Mouse (Mus musculus) hematopoietic stem cell, adult 5-6 weeks (primary cell): ENCODE measurements around the gene Nrxn3. TPM values are rescaled to one million over a fixed set of nuclear protein-coding genes. Genes with fewer than 3 reads are reported as not detected.

Experiments used
- ATAC-seq, 2 experiments: fragments of 125-278 bp in 1 of 2; replicated peaks in 1 of 2; 2 replicates each; pipeline ENCODE4 v1.8.0; 2016 to 2017; ENCODE audit warnings: inconsistent platforms in 2 of 2, mild to moderate bottlenecking in 2 of 2, moderate number of reproducible peaks in 2 of 2, low read depth in 1 of 2, moderate TSS enrichment in 1 of 2; ENCODE audit not compliant: low FRiP score in 2 of 2, poor library complexity in 2 of 2, severe bottlenecking in 2 of 2, insufficient read depth in 1 of 2, low TSS enrichment in 1 of 2
- total RNA-seq: library from RNA; stranded (forward); fragments of 172-1452, 232-1000 nt; gene quantifications from 2 replicates; pipeline ENCODE4 v1.2.3, GENCODE M21; 2017

The Nrxn3 gene
- total RNA-seq, 1 experiment from 2014 or later: not detected

GRCm38 (mm10) chr12:88983688-88984330 is 261.1 kb downstream of the Nrxn3 start:
- ATAC-seq: no peak

DNA sequence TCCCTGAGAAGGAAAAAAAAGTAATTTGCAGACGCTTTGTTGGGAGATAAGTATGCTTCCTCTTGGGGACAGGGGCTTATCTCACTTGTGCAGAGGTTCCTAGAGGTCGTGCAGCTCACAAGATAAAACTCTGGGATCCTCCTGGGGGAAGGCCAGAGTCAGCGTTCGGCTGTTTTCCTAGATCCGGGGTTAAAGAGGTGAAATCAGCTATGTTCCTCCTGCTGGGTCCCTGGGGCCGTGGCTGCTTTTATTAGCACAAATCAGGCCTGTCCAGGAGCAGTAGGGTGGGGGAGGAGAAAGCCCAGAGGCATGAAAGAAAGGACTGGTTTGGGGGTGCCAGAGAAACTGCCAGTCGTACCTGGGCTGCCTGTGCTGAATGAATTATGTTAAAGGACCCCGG is 261.7 kb downstream of the Nrxn3 start:
- ATAC-seq: no peak

DNA sequence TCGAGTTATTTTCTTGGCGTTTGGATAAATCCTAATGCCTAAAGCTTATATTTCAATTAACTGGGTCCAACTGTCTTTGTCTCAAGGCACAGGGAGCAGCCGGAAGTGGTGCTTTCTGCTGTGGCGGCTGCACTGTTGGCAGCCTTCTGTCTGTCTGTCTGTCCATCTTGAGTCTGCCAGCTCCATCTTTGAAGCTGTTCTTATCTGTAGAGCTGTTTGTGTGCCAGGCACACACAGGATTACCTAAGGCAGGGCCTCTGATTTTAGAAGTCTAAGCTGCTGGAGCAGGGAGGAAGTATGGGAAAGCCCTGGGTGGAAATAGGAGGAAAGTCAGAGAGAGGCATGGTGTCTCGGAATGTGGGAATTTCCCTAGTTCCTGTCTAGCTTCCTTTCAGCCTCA is 262.1 kb downstream of the Nrxn3 start:
- no peak for ATAC-seq

DNA sequence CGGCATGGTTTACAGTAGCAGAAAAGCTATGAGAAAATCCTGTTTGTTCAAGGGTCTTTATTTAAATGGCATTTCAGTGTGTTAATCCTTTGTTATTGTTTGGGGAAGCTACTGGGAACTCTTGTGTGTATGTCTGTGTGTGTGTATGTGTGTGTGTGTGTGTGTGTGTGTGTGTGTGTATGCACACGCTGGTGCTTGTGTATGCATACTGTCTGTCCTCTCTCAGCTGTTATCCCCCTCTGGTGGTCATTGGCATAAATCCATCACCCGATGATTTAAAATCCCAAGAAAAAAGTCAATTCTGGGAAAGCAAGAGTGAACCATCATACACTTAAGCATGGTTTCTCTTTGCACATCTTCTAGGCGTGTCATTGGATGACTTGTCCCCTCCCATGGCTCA is 264.4 kb downstream of the Nrxn3 start:
- no peak for ATAC-seq

DNA sequence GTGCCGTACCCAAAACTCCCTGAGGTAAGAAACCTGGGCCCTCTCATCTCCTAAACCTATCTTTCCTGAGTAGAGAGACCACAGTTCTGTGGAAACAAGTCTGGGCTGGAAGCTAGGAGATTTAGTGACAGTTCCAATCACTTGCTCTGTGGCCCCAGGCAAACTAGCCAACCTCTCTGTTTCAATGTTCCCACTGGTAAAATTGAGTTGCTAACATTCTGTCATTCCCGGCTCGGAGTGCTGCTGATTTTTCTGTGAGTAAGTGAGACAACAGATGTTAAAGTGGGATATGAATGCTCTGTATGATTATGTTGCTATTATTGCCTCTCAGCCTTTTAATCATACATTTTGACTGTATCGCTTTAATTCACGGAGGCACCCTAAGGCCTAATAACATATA is 268.1 kb downstream of the Nrxn3 start:
- ATAC-seq: no peak

DNA sequence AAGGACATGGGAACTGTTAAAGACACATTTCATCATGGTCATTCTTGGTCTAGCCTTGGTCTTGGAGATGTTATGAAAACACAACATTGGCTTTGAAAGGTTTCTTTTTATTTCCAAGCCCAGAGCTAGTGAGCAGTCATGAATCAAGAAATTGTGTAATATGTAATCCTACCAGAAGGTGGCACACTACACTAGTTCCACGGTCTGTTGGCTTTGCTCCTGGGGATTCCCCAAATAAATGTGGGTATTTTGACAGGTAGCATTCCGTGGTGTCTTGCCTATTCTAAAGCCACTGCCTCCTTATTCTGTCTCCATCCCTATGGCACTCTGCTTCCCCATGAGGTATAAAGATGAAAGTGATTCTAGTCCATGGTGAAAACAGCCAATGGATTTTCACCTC is 269.5 kb downstream of the Nrxn3 start:
- peak; percentile 53 to 64; a peak in 2 of 4 replicates for ATAC-seq

DNA sequence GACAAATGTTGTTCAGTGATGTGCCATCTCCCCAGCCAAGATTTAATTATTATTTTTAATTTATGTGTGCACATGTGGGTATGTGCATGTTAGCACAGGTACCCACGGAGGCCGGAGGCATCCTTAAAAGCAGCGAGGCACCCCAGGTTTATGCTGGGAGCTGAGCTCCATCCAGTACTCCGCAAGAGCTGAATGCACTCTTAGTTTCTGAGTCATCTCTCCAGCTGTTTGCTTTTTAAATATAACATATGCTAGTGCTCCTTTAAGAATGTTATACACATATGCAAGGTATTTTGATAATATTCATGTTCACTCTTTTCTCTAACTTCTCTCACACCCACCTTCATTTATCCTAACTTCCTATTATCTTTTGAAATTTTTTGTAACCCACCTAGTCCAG is 271.1 kb downstream of the Nrxn3 start:
- no peak for ATAC-seq

- no peak for ATAC-seq
Observed at GRCm38 (mm10) chr12:89016436-89016835, 293.8 kb downstream of the Nrxn3 start.

- no peak for ATAC-seq
Observed at GRCm38 (mm10) chr12:89025180-89025579, 302.5 kb downstream of the Nrxn3 start.

DNA sequence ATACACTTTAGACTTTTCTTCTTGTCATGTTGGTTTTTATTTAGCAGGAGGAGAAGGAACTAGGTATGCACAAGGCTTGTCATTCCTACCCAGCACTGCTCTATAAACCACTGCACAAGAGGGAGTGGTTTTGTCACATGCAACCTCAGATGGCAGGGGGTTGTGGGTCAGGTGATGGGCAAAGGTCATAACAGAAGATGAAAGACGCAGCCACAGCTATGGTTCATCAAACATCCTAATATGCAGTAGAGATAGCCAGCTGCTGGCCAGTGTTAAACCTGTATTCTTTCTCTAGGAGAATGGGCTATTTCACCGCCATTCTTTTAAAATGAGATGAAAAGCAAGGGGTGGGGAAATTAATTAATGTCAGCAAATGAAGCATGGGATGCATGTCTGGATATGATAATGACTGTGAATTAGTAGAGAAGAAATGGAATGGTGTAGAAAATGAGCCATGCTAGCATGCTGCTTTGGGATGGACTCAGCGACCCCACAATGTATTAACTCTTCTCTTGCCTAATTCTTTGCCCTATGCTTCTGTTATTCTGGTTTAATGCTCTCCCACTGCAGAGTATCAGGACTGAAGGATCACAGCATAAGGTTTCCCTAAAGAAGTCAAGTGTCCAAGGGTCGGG is 313.4 kb downstream of the Nrxn3 start:
- no peak for ATAC-seq

DNA sequence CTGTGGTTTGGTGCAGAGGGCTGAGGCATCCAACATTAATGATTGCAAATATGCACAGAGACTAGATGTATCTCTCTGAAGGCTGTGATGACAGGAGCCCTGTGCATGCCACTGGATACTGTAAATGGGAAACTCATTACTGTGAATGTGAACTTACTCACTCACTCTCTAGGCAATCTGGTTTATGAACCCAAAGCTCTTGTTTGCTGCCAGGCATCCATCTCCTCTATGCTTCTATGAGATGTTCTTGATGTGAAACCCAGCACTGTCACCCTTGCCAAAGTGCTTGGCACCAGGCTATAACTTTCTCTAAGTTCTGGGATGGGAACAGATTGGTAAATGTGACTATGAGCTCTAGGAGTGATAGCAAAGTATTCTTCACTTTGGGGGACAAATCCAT is 317.5 kb downstream of the Nrxn3 start:
- no peak for ATAC-seq

GRCm38 (mm10) chr12:89041429-89042107 is 318.9 kb downstream of the Nrxn3 start:
- no peak for ATAC-seq

DNA sequence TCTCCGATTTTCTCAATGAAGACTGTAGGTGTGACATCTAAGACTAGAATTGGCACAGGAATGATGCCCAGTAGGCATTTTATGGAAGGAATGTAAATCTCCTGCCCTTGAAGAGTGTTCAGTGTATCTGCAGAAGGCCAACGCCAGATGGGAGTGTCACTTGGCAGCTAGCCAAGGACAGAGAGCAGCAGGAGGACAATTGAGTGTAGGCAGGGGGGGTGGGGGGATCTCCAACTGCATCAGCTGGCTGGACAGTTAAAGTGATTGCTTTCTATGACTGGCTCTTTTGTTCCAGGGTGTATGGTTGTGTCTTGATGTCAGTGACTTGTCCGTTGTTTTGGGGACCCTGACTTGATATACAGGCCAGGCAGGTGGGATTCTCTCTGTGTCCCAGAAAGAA is 326.6 kb downstream of the Nrxn3 start:
- ATAC-seq: no peak

- no peak for ATAC-seq
Observed at GRCm38 (mm10) chr12:89049686-89050085, 327.0 kb downstream of the Nrxn3 start.

- ATAC-seq: no peak
Observed at GRCm38 (mm10) chr12:89072436-89072835, 349.8 kb downstream of the Nrxn3 start.

DNA sequence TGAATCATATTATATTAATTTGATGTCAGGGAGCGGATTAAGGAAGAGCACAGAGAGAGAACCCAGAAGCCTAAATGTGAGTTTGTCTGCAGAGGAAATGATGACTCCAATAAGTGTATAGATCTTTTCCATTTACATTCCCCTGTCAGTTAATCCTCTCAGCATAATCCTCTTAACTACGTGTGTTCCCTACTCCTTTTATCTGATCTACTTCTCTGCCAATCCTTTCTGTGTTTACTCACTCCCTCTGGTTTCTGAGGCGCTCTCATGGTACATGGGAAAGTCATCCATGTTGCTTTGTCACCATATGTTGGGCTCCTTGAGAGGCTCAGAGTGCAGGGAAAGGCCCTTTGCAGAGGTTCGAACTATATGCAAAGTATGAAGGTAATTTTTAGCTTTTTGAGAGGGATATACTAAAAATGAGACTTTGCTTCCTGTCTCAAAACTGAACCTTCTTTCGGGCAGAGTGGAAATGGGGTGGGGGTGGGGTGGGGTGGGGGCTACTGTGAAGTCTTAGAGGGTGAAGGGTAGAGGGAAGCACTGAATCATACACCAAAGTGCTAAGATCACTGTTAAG is 350.6 kb downstream of the Nrxn3 start:
- no peak for ATAC-seq

DNA sequence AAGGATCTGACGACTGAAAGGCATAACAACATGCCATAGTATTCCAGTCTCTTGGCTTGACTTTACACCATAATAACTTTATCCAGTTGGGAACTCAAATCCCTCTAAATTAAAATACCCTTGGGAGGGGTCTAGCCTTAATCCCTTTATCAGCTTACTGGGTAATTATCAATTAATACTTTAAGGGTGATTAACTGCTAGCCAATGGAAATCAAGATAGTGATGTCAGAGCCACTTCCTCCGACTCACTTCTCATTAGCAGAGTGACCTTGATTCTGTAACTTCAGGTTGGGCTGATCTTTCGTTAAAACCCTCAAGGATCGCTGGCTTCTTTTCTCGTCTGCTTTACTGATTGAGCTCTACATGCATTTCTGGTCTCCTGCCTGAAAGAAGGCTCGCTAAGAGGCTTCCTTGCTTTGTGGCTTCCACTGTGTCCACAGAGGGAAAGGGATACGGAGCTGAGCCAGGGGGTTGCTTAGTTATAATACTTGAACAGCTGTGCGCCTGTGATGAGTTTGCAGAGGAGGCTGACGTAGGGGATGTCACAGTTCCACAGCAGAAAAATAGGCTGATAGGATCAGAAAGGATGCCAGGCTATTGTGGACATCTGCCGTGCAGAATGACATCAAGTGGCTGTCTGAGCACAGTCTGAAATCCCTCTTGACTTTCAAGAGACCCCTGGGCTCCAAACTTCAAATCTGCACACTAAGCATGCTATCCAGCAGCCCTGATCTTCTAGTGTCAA is 352.0 kb downstream of the Nrxn3 start:
- no peak for ATAC-seq
